Comparison of ENCODE assay signal across 17 mouse cellular contexts in genomic region chrX:18014361-18014760, GRCm38 (mm10).
"Had no signal": no experiment of that assay in that cellular context is flagged by ENCODE, and none has a peak within 500 bp of the region (broad histone marks: within the 10 kb centered on the region; RNA-seq: fewer than 3 reads in every experiment).

No protein-coding gene starts in this region.

- H3K4me2 ChIP-seq: neural tube, embryonic 12.5 days; neural tube, embryonic 13.5 days; neural tube, embryonic 15.5 days; stomach, embryonic 15.5 days had no signal

- H3K36me3 ChIP-seq: neural tube, embryonic 12.5 days; neural tube, embryonic 13.5 days; neural tube, embryonic 15.5 days; stomach, embryonic 15.5 days had no signal

- H3K9ac ChIP-seq: neural tube, embryonic 12.5 days; neural tube, embryonic 13.5 days; neural tube, embryonic 15.5 days; stomach, embryonic 15.5 days had no signal

- H3K9me3 ChIP-seq: neural tube, embryonic 12.5 days; neural tube, embryonic 13.5 days; neural tube, embryonic 15.5 days; stomach, embryonic 15.5 days had no signal

- DNase-seq: retina, postnatal 1 day; right cerebral cortex, adult 18-20 months; right cerebral cortex, postnatal 14 days; right cerebral cortex, postnatal 25 days; right cerebral cortex, postnatal 4 days; spleen, adult 18-20 months; thymus, adult 18-20 months; thymus, adult 2 months; thymus, postnatal 14 days; thymus, postnatal 25 days; thymus, postnatal 36 days; thymus, postnatal 4 days had no signal

- H3K4me1 ChIP-seq: neural tube, embryonic 12.5 days; neural tube, embryonic 13.5 days; neural tube, embryonic 15.5 days; stomach, embryonic 15.5 days had no signal

- H3K4me3 ChIP-seq: neural tube, embryonic 12.5 days; neural tube, embryonic 13.5 days; neural tube, embryonic 15.5 days; stomach, embryonic 15.5 days had no signal

- H3K27me3 ChIP-seq: neural tube, embryonic 12.5 days; neural tube, embryonic 13.5 days; neural tube, embryonic 15.5 days; stomach, embryonic 15.5 days had no signal

- H3K27ac ChIP-seq: neural tube, embryonic 12.5 days; neural tube, embryonic 13.5 days; neural tube, embryonic 15.5 days; stomach, embryonic 15.5 days; stomach, postnatal 0 days had no signal
